Mouse (Mus musculus): Measurements from ENCODE around the gene Pax9. TPM values are rescaled to one million over a fixed set of nuclear protein-coding genes. Genes with fewer than 3 reads are reported as not detected.

Gene Pax9
- 0.60 and 0.61 TPM in 2 replicates for polyA plus RNA-seq (2014; fragmentation: Nextera tagmentation; extraction: Ambion mirVana)

DNA sequence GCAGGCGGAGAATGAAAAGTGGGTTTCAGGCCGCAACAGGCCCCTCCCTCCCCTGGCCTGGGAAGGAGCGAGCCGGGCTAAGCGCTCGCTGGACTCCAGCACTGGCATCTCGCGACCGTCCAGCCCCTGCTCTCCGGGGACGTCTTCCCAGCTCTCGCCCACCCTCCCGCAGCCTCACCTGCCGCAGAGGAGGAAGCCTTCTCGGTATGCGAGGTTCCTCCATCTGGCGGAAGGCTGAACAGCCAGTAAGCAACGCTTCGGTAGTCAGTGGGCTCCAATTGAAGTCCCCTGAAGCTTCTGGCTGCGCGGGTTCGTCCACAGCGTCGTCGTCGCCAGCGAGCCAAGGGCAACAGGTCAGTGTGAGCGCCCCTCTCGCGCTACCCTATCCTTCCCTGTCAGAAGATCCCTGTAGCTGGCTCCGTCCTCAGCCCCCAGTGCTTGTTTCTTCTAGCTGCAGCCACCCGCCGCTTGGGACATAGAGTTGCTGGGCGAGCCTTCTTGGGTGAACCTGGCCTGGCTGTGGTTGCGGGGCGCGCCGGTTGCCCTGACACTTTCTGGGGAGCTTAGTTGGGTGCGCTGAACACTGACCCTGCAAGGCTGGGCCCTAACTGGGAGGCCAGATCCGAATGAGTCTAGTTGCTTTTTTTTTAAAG is at the start of gene Pax9:
Pax9 (plus strand) TSS at position 341 of the 653 bp plus-strand sequence.
- DNase-seq (ENCODE audit: low spot score), result peak; percentile 45
- H3K27ac ChIP-seq (ENCODE audit: low read depth, low read length), result no peak within 1 kb of the TSS
- H3K9me3 ChIP-seq (ENCODE audit: control insufficient read depth, low read length), result no peaks in the 10 kb centered on the region
- no peak within 1 kb of the TSS for H3K4me3 ChIP-seq (ENCODE audit: low read depth, low read length)
- peak within 1 kb of the TSS; percentile 4; the same call in 1 of the 2 replicates for H3K4me2 ChIP-seq
- no peak within 1 kb of the TSS for H3K9ac ChIP-seq (ENCODE audit: low read depth, low read length)
- 2% methylated on average over 40 of the region's 40 CpGs for WGBS
- no peak for ATAC-seq (replicated peaks; ENCODE audit: low FRiP score)
- no peaks in the 10 kb centered on the region; the same call in 1 of the 2 replicates for H3K4me1 ChIP-seq (replicated peaks; ENCODE audit: control insufficient read depth, insufficient read depth, low read length)
- no peaks in the 10 kb centered on the region for H3K36me3 ChIP-seq (ENCODE audit: control insufficient read depth, insufficient read depth, low read length)
- peaks cover 98% of the 10 kb centered on the region for H3K27me3 ChIP-seq (replicated peaks; ENCODE audit: control insufficient read depth, insufficient read depth, low read length)

DNA sequence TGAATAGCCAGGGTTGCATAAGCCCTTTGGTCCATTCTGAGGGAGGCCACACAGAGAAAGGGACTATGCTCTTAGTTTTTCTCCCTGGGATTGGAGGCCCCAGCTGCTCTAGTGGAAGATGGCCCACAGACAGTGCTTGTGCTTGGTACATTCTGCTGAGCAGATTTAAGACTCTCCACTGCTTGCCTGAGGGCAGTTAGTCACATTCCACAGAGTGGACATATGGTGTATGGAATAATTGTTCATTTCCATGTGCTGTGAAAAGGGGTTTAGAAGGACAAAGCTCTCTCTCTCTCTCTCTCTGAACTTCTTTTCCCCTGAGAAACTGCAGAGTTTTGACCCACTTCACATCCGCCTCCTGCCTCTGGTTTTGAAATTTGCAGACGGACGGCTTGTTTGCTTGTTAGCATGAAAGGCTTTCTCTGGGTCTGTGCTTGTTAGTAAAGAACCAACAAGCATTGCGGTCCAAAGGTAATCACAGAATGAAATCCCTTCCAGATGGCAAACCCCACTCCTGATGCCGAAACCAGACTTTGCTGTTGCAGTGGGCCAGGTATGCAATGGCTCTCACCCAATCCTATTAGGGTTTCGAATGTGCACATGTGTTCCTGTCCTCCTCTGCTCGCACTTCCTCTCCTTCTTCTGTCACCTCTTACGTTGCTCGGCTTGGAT is 22.0 kb upstream of the Pax9 start:
- Histone ChIP-seq H3K27ac (ENCODE audit: low read depth, low read length) (no peak overlapping the region), H3K4me1 (replicated peaks; ENCODE audit: control insufficient read depth, insufficient read depth, low read length) (no peaks in the 10 kb centered on the region), H3K36me3 (ENCODE audit: control insufficient read depth, insufficient read depth, low read length) (no peaks in the 10 kb centered on the region), H3K9me3 (ENCODE audit: control insufficient read depth, low read length) (no peaks in the 10 kb centered on the region), H3K9ac (ENCODE audit: low read depth, low read length) (no peak overlapping the region), H3K4me3 (ENCODE audit: low read depth, low read length) (no peak overlapping the region), H3K27me3 (replicated peaks; ENCODE audit: control insufficient read depth, insufficient read depth, low read length) (no peaks in the 10 kb centered on the region; the same call in 1 of the 2 replicates), H3K4me2 (no peak overlapping the region)
- DNase-seq (ENCODE audit: low spot score) (no peak), ATAC-seq (replicated peaks; ENCODE audit: low FRiP score) (no peak)
- 81% methylated on average over 9 of the region's 9 CpGs for WGBS

DNA sequence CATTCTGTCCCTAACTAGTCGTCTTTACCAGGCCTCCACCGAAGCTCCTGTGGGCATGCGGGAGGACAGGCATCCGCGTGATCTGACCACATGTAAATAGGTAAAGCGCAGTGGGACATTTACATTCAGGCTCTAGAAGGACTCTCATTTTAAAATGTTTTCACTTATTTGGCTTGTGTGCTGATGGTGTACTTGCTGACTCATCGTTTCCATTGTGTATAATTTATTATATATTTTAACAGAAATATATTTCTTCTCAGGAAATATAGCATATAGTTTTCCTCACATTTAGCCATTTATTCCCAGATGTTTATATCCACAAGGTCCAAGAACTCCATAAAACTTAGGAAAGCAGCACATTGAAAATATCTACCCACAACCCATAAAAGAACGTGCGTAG is 20.8 kb upstream of the Pax9 start:
- H3K4me2 ChIP-seq, result no peak overlapping the region
- no peak for DNase-seq (ENCODE audit: low spot score)
- no peaks in the 10 kb centered on the region; the same call in 1 of the 2 replicates for H3K27me3 ChIP-seq (replicated peaks; ENCODE audit: control insufficient read depth, insufficient read depth, low read length)
- no peaks in the 10 kb centered on the region for H3K9me3 ChIP-seq (ENCODE audit: control insufficient read depth, low read length)
- H3K4me3 ChIP-seq (ENCODE audit: low read depth, low read length), result no peak overlapping the region
- H3K36me3 ChIP-seq (ENCODE audit: control insufficient read depth, insufficient read depth, low read length), result no peaks in the 10 kb centered on the region
- H3K4me1 ChIP-seq (replicated peaks; ENCODE audit: control insufficient read depth, insufficient read depth, low read length), result no peaks in the 10 kb centered on the region
- no peak overlapping the region for H3K9ac ChIP-seq (ENCODE audit: low read depth, low read length)
- no peak for ATAC-seq (replicated peaks; ENCODE audit: low FRiP score)
- 91% methylated on average over 9 of the region's 9 CpGs for WGBS
- H3K27ac ChIP-seq (ENCODE audit: low read depth, low read length), result no peak overlapping the region

DNA sequence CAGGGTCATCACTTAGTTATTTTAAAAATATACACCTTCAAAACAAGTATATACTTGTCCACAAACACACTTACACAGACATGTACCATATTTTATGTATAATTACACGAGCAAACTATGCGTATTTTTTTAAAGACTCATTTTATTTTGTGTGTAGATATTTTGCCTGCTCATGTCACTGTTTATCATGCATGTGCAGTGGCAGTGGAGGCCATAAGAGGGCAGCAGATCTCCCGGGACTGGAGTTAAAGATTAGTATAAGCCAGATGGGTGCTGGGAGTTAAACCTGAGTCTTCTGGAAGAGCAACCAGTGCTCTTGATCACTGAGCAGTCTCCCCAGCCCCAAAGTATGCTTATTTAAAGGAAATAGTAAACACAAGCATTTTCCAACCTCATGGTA is 16.8 kb upstream of the Pax9 start:
- 23% methylated on average over 3 of the region's 3 CpGs for WGBS
- H3K27me3 ChIP-seq (replicated peaks; ENCODE audit: control insufficient read depth, insufficient read depth, low read length), result peaks cover 15% of the 10 kb centered on the region
- H3K27ac ChIP-seq (ENCODE audit: low read depth, low read length), result no peak overlapping the region
- DNase-seq (ENCODE audit: low spot score), result no peak
- no peaks in the 10 kb centered on the region for H3K9me3 ChIP-seq (ENCODE audit: control insufficient read depth, low read length)
- H3K4me1 ChIP-seq (replicated peaks; ENCODE audit: control insufficient read depth, insufficient read depth, low read length), result no peaks in the 10 kb centered on the region
- no peaks in the 10 kb centered on the region for H3K36me3 ChIP-seq (ENCODE audit: control insufficient read depth, insufficient read depth, low read length)
- no peak overlapping the region for H3K4me2 ChIP-seq
- H3K9ac ChIP-seq (ENCODE audit: low read depth, low read length), result no peak overlapping the region
- no peak for ATAC-seq (replicated peaks; ENCODE audit: low FRiP score)
- no peak overlapping the region for H3K4me3 ChIP-seq (ENCODE audit: low read depth, low read length)

DNA sequence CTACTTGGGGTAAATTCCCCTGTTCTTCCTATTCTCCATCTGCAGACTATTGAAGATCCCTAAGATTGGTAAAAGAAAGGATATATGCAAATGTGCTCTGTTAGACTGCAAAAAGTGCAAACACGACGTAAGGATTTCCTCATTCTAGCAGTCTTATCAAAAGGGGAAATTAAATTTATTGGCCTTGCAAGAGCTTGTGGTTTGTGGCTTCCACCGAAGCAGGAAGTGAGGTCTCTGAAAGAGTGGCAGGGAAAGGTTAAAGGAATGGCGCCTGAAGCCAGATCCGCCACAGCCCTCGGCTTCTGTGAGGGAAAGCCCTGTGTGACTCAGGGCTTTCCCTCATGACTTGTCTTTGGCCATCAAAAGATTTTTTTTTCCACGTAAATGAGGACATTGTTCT is 13.9 kb upstream of the Pax9 start:
- no peaks in the 10 kb centered on the region for H3K4me1 ChIP-seq (replicated peaks; ENCODE audit: control insufficient read depth, insufficient read depth, low read length)
- no peak for DNase-seq (ENCODE audit: low spot score)
- peaks cover 42% of the 10 kb centered on the region for H3K27me3 ChIP-seq (replicated peaks; ENCODE audit: control insufficient read depth, insufficient read depth, low read length)
- H3K9ac ChIP-seq (ENCODE audit: low read depth, low read length), result no peak overlapping the region
- no peak overlapping the region for H3K4me2 ChIP-seq
- no peak for ATAC-seq (replicated peaks; ENCODE audit: low FRiP score)
- no peak overlapping the region for H3K4me3 ChIP-seq (ENCODE audit: low read depth, low read length)
- H3K27ac ChIP-seq (ENCODE audit: low read depth, low read length), result no peak overlapping the region
- no peaks in the 10 kb centered on the region for H3K36me3 ChIP-seq (ENCODE audit: control insufficient read depth, insufficient read depth, low read length)
- 36% methylated on average over 7 of the region's 7 CpGs for WGBS
- H3K9me3 ChIP-seq (ENCODE audit: control insufficient read depth, low read length), result no peaks in the 10 kb centered on the region

DNA sequence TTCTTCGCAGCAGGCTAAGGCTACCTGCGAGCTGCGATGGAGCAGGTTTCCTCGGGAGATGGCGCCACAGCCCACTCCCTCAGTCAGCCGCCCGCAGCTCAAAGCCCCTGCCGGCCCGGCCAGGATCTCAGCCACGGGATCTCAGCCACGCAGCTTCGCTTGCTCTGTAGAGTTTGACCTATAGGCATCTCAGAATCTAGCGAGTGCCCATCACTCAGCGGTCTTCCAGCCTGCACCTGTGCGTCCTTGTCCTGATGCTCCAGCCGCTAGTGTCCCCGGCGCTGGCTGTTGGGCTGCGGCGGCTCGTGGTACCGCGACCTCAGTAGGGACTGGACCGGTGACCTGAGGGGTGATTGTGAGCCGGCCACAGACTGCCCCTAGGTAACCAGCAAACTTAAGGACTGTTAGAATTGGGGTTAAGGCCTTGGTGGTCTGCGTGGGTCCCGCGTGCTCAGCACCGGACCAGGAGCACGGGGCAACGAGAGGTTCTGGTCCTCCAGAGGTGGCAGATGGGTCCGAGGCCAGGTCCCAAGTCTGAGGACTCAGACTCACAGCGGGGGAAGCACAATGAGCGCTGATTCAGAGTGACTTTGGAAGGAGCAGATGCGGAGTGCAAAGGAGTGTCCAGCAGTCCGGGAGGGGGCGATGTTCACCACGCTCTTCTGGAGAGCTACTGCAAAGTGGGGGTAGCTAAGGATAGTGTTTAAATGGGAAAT is 10.3 kb upstream of the Pax9 start:
- DNase-seq (ENCODE audit: low spot score), result peak; percentile 40
- 3% methylated on average over 38 of the region's 38 CpGs for WGBS

DNA sequence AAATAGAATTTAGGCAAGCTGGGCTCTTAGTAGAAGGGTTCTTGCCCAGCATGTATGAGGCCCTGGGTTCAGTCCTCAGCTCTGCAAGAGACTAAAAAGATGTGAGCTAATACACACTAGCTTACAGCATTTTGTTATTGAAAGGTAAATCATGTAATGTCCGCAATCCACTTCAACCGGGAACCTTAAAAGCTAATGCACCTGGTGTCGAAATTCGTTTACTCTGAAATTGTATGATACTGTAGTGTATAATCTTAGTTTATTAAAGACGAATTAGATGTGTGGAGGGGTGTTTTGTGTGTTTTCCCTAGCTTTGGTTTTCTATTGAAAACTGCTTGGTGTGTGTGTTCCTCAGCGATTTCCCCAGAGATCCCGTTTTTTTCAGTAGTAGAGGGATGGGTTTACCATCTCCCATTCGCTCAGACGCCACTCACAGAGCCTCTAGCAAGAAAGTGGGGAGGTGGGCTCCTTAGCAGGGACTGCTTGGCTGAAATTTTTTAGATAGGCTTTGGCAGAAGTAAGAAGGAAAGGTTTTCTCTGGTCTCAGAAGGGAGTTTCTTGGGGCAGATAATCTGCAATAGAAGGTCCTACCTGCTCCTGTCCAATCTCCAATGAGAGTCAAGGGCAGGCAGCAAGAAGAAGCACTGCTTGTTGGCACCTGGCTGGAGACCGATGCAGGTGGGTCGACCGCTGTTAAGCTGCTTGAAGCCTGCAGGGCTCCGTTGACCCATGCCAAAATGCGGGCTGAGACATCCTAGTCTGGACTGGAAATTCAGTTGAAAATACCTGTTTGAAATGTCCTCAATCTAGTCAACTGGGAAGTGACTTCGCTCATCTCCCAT is 3.7 kb upstream of the Pax9 start:
- no peak overlapping the region for H3K27ac ChIP-seq (ENCODE audit: low read depth, low read length)
- no peak overlapping the region for H3K4me2 ChIP-seq
- H3K4me1 ChIP-seq (replicated peaks; ENCODE audit: control insufficient read depth, insufficient read depth, low read length), result no peaks in the 10 kb centered on the region
- peaks cover 95% of the 10 kb centered on the region for H3K27me3 ChIP-seq (replicated peaks; ENCODE audit: control insufficient read depth, insufficient read depth, low read length)
- H3K4me3 ChIP-seq (ENCODE audit: low read depth, low read length), result no peak overlapping the region
- DNase-seq (ENCODE audit: low spot score) (no peak), ATAC-seq (replicated peaks; ENCODE audit: low FRiP score) (no peak)
- 6% methylated on average over 15 of the region's 15 CpGs for WGBS
- no peaks in the 10 kb centered on the region for H3K36me3 ChIP-seq (ENCODE audit: control insufficient read depth, insufficient read depth, low read length)
- H3K9me3 ChIP-seq (ENCODE audit: control insufficient read depth, low read length), result no peaks in the 10 kb centered on the region
- H3K9ac ChIP-seq (ENCODE audit: low read depth, low read length), result no peak overlapping the region

More for the DNA sequence above, 10.3 kb upstream of the Pax9 start:
- Histone ChIP-seq H3K36me3 (ENCODE audit: control insufficient read depth, insufficient read depth, low read length) (no peaks in the 10 kb centered on the region), H3K27ac (ENCODE audit: low read depth, low read length) (no peak overlapping the region), H3K27me3 (replicated peaks; ENCODE audit: control insufficient read depth, insufficient read depth, low read length) (peaks cover 75% of the 10 kb centered on the region), H3K9me3 (ENCODE audit: control insufficient read depth, low read length) (no peaks in the 10 kb centered on the region), H3K9ac (ENCODE audit: low read depth, low read length) (no peak overlapping the region), H3K4me1 (replicated peaks; ENCODE audit: control insufficient read depth, insufficient read depth, low read length) (no peaks in the 10 kb centered on the region), H3K4me3 (ENCODE audit: low read depth, low read length) (peak overlapping the region; percentile 37), H3K4me2 (peak overlapping the region; percentile 60)
- ATAC-seq (replicated peaks; ENCODE audit: low FRiP score), result 0 out of 2 replicates have a peak, but pooled peaks have one; percentile 29

DNA sequence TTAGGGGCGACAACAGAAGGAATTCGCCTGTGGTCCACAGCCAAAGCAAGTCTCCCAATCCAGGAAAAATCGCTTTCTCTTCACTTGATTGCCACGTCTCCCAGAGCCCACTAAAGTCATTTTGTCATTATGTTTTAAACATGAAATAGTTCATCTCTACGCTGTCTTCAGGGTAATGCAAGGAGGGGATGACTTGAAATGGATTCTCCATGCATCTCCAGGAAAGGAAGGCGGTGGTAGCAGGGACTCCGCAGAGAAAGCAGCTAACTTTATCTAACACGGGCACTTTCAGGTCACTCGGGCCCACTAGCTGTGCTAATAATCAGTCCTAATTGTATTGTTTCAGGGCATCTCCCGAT is 3.1 kb upstream of the Pax9 start:
- Histone ChIP-seq H3K9ac (ENCODE audit: low read depth, low read length) (no peak overlapping the region), H3K27me3 (replicated peaks; ENCODE audit: control insufficient read depth, insufficient read depth, low read length) (peaks cover 95% of the 10 kb centered on the region), H3K4me1 (replicated peaks; ENCODE audit: control insufficient read depth, insufficient read depth, low read length) (no peaks in the 10 kb centered on the region), H3K4me2 (no peak overlapping the region), H3K36me3 (ENCODE audit: control insufficient read depth, insufficient read depth, low read length) (no peaks in the 10 kb centered on the region), H3K4me3 (ENCODE audit: low read depth, low read length) (no peak overlapping the region), H3K27ac (ENCODE audit: low read depth, low read length) (no peak overlapping the region), H3K9me3 (ENCODE audit: control insufficient read depth, low read length) (no peaks in the 10 kb centered on the region)
- DNase-seq (ENCODE audit: low spot score) (no peak), ATAC-seq (replicated peaks; ENCODE audit: low FRiP score) (no peak)
- 2% methylated on average over 10 of the region's 10 CpGs for WGBS
